Mouse (Mus musculus) MEL (cell line): ENCODE measurements around the gene Dnm2. TPM values are rescaled to one million over a fixed set of nuclear protein-coding genes. Genes with fewer than 3 reads are reported as not detected.

ENCODE experiments used
- DNase-seq: peaks from one replicate; pipeline ENCODE4 v3.0.0; 2011; ENCODE audit warnings: low read depth, low spot score
- H3K27ac ChIP-seq: 2 replicates; pipeline ENCODE4 v1.5.1; 2012; ENCODE audit warnings: low read depth, mild to moderate bottlenecking, control low read depth, low read length, moderate library complexity; ENCODE audit not compliant: control insufficient read depth
- H3K27me3 ChIP-seq, 2 experiments: fragments of 150-350 bp in 1 of 2; sonication (generic) in 1 of 2; 2 replicates each; pipeline ENCODE4 v1.6.1; 2012; ENCODE audit warnings: low read length in 2 of 2, mild to moderate bottlenecking in 2 of 2, improper control_type of control experiment in 1 of 2, moderate library complexity in 1 of 2; ENCODE audit not compliant: insufficient read depth in 2 of 2, control insufficient read depth in 1 of 2
- H3K36me3 ChIP-seq, 2 experiments: 2 replicates each; pipeline ENCODE4 v1.6.1; 2012 to 2014; ENCODE audit warnings: low read length in 2 of 2, improper control_type of control experiment in 1 of 2, inconsistent platforms in 1 of 2, mild to moderate bottlenecking in 1 of 2; ENCODE audit not compliant: insufficient read depth in 2 of 2, control insufficient read depth in 1 of 2
- H3K4me1 ChIP-seq, 2 experiments: fragments of 150-350 bp in 1 of 2; sonication (generic) in 1 of 2; 2 replicates each; pipeline ENCODE4 v1.6.1; 2012; ENCODE audit warnings: low read length in 2 of 2, improper control_type of control experiment in 1 of 2, mild to moderate bottlenecking in 1 of 2; ENCODE audit not compliant: insufficient read depth in 2 of 2, control insufficient read depth in 1 of 2
- H3K4me3 ChIP-seq, 2 experiments: fragments of 150-350 bp in 1 of 2; sonication (generic) in 1 of 2; 2 replicates each; pipeline ENCODE4 v1.5.1; 2012; ENCODE audit warnings: low read depth in 2 of 2, low read length in 2 of 2, mild to moderate bottlenecking in 2 of 2, moderate library complexity in 2 of 2, control low read depth in 1 of 2, improper control_type of control experiment in 1 of 2; ENCODE audit not compliant: control insufficient read depth in 1 of 2, insufficient read depth in 1 of 2
- H3K79me2 ChIP-seq: 2 replicates; pipeline ENCODE4 v1.6.1; 2012; ENCODE audit warnings: mild to moderate bottlenecking, low read length, moderate library complexity; ENCODE audit not compliant: control insufficient read depth, poor library complexity, insufficient read depth
- H3K9ac ChIP-seq: 2 replicates; pipeline ENCODE4 v1.6.1; 2012; ENCODE audit warnings: low read depth, mild to moderate bottlenecking, control low read depth, low read length, moderate library complexity; ENCODE audit not compliant: control insufficient read depth, poor library complexity, severe bottlenecking
- H3K9me3 ChIP-seq: fragments of 150-350 bp; sonication (generic); replicated peaks from 2 replicates; pipeline ENCODE4 v1.6.1; 2012; ENCODE audit warnings: mild to moderate bottlenecking, low read length, improper control_type of control experiment, moderate library complexity; ENCODE audit not compliant: insufficient read depth
- CHD1 ChIP-seq: IDR thresholded peaks from 2 replicates; pipeline ENCODE4 v1.6.1; 2012; ENCODE audit warnings: low read depth, mild to moderate bottlenecking, inconsistent platforms, low read length, improper control_type of control experiment
- CHD2 ChIP-seq: IDR thresholded peaks from 2 replicates; pipeline ENCODE4 v1.6.1; 2011; ENCODE audit warnings: low read length, improper control_type of control experiment
- E2F4 ChIP-seq: IDR thresholded peaks from 2 replicates; pipeline ENCODE4 v1.6.1; 2011; ENCODE audit warnings: low read depth, low read length, improper control_type of control experiment, borderline replicate concordance
- ETS1 ChIP-seq: IDR thresholded peaks from 2 replicates; pipeline ENCODE4 v1.6.1; 2012; ENCODE audit warnings: low read depth, mild to moderate bottlenecking, inconsistent platforms, low read length, improper control_type of control experiment, moderate library complexity
- HCFC1 ChIP-seq: IDR thresholded peaks from 2 replicates; pipeline ENCODE4 v1.6.1; 2012; ENCODE audit warnings: low read depth, mild to moderate bottlenecking, inconsistent platforms, low read length, improper control_type of control experiment, moderate library complexity
- MAFK ChIP-seq: IDR thresholded peaks from 2 replicates; pipeline ENCODE4 v1.6.1; 2011; ENCODE audit warnings: low read depth, mild to moderate bottlenecking, low read length, improper control_type of control experiment, borderline replicate concordance
- MAX ChIP-seq: IDR thresholded peaks from 2 replicates; pipeline ENCODE4 v1.6.1; 2011; ENCODE audit warnings: low read length, improper control_type of control experiment
- MXI1 ChIP-seq: IDR thresholded peaks from 2 replicates; pipeline ENCODE4 v1.6.1; 2011; ENCODE audit warnings: mild to moderate bottlenecking, low read depth, low read length, improper control_type of control experiment
- MYB ChIP-seq: IDR thresholded peaks from 2 replicates; pipeline ENCODE4 v1.6.1; 2011; ENCODE audit warnings: mild to moderate bottlenecking, low read depth, low read length, improper control_type of control experiment
- NELFE ChIP-seq: IDR thresholded peaks from 2 replicates; pipeline ENCODE4 v1.6.1; 2011; ENCODE audit warnings: low read depth, low read length, improper control_type of control experiment
- NRF1 ChIP-seq: IDR thresholded peaks from 2 replicates; pipeline ENCODE4 v1.6.1; 2014; ENCODE audit warnings: low read depth, mild to moderate bottlenecking, inconsistent platforms, low read length, improper control_type of control experiment, moderate library complexity; ENCODE audit not compliant: poor library complexity, insufficient read depth, severe bottlenecking
- POLR2AphosphoS2 ChIP-seq: IDR thresholded peaks from 2 replicates; pipeline ENCODE4 v1.6.1; 2011; ENCODE audit warnings: low read length, improper control_type of control experiment
- POLR2AphosphoS5 ChIP-seq: IDR thresholded peaks from 2 replicates; pipeline ENCODE4 v1.6.1; 2012; ENCODE audit warnings: low read depth, borderline replicate concordance, mild to moderate bottlenecking, inconsistent platforms, low read length, moderate library complexity, mixed read lengths
- RCOR1 ChIP-seq: IDR thresholded peaks from 2 replicates; pipeline ENCODE4 v1.6.1; 2012; ENCODE audit warnings: low read depth, mild to moderate bottlenecking, inconsistent platforms, low read length, improper control_type of control experiment
- SMC3 ChIP-seq: IDR thresholded peaks from 2 replicates; pipeline ENCODE4 v1.6.1; 2011; ENCODE audit warnings: low read depth, low read length, improper control_type of control experiment
- USF1 ChIP-seq: IDR thresholded peaks from 2 replicates; pipeline ENCODE4 v1.6.1; 2014; ENCODE audit warnings: low read depth, mild to moderate bottlenecking, inconsistent platforms, low read length, improper control_type of control experiment, moderate library complexity
- USF2 ChIP-seq, 2 experiments: IDR thresholded peaks; 2 replicates each; pipeline ENCODE4 v1.6.1; 2011 to 2012; ENCODE audit warnings: improper control_type of control experiment in 2 of 2, low read length in 2 of 2, borderline replicate concordance in 1 of 2, inconsistent platforms in 1 of 2, low read depth in 1 of 2, mild to moderate bottlenecking in 1 of 2; ENCODE audit not compliant: insufficient read depth in 1 of 2
- ZC3H11A ChIP-seq: IDR thresholded peaks from 2 replicates; pipeline ENCODE4 v1.6.1; 2012; ENCODE audit warnings: low read depth, mild to moderate bottlenecking, inconsistent platforms, low read length, improper control_type of control experiment
- ZKSCAN1 ChIP-seq: IDR thresholded peaks from 2 replicates; pipeline ENCODE4 v1.6.1; 2012; ENCODE audit warnings: low read depth, mild to moderate bottlenecking, inconsistent platforms, low read length, improper control_type of control experiment, moderate library complexity
- ZMIZ1 ChIP-seq: IDR thresholded peaks from 2 replicates; pipeline ENCODE4 v1.6.1; 2012; ENCODE audit warnings: low read depth, mild to moderate bottlenecking, inconsistent platforms, low read length, improper control_type of control experiment, moderate library complexity
- polyA plus RNA-seq, 2 experiments: library from polyadenylated mRNA; stranded (reverse) in 1 of 2; unstranded in 1 of 2; fragments of >175 nt in 1 of 2; fragments of >200 nt in 1 of 2; gene quantifications; 2 replicates each; pipeline versions ENCODE4 v1.2.1 to v1.2.4; 2012; ENCODE audit warnings: low replicate concordance in 2 of 2, low read depth in 1 of 2; ENCODE audit not compliant: insufficient read length in 2 of 2, insufficient read depth in 1 of 2, missing spikeins in 1 of 2
- total RNA-seq: library from RNA; depleted of rRNA; stranded (reverse); fragments of 300-350 nt; gene quantifications from 2 replicates; pipeline ENCODE4 v1.2.3, GENCODE M21; 2012

Gene Dnm2
- total and polyA plus RNA-seq, 3 experiments = 117 to 832 (median 237) TPM

DNA sequence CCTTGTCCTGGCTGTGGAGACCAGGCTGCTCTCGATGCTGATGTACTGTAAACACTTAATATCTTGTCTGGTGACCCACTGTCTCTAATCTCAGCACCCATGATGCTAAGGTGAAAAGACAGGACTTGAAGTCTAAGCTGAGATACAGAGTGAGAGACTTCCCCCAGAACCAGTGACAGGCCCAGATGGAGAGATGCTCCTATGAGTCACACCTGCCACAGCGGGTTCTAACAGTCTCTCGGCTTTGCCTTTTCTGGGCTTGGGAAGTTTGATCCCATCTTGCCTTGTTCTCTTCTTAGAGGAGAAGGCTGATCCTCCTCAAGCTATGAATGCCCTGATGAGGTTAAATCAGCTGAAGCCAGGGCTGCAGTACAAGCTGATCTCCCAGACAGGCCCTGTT, 27.5 kb upstream of the Dnm2 start (continued):
- TF ChIP-seq POLR2AphosphoS5 (no peak), ZC3H11A (no peak), ZKSCAN1 (no peak), POLR2AphosphoS2 (peak; percentile 76), E2F4 (no peak), MAFK (no peak), USF2 (IDR thresholded peaks at IDR 0.05; ENCODE audit: borderline replicate concordance in 1 of 2, insufficient read depth in 1 of 2, low read depth in 1 of 2, low read length in 2 of 2) (no peak), SMC3 (no peak)

DNA sequence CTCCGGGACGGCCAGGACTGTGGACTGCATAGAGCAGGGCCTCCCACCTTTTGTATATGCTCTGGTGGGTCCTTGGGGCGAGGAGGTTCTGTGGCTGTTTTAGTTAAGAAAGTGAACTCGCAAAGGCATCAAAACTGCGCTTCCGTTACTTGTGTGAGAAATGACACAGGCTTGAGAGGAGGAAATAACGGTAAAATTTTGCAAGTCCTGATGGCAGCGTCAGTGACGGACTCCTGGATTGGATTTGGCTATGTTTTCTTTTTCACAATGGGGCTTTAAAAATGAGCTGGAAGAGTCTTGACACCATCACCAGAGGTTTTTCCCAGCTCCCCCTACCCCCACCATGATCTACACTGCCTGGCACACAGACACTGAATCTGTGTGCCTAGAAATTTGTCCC, 23.7 kb upstream of the Dnm2 start:
- no peak for TF ChIP-seq NELFE
- no peak for TF ChIP-seq MYB
- peak; percentile 62; the same call in 1 of the 2 replicates for TF ChIP-seq POLR2AphosphoS2
- no peak for TF ChIP-seq SMC3
- no peak for TF ChIP-seq MAFK
- TF ChIP-seq MXI1 = no peak
- TF ChIP-seq ZMIZ1 = 0 out of 2 replicates have a peak, but pooled peaks have one; percentile 56
- TF ChIP-seq NRF1 = no peak
- Histone ChIP-seq H3K4me3 (no peak overlapping the region), H3K27me3 (no peaks in the 10 kb centered on the region), H3K27ac (no peak overlapping the region), H3K9me3 (no peaks in the 10 kb centered on the region), H3K4me1 (no peaks in the 10 kb centered on the region), H3K79me2 (no peaks in the 10 kb centered on the region), H3K9ac (no peak overlapping the region), H3K36me3 (peaks cover 0 to 74% of the 10 kb centered on the region in 2 experiments; a peak in 2 of 4 replicates)
- DNase-seq = no peak

DNA sequence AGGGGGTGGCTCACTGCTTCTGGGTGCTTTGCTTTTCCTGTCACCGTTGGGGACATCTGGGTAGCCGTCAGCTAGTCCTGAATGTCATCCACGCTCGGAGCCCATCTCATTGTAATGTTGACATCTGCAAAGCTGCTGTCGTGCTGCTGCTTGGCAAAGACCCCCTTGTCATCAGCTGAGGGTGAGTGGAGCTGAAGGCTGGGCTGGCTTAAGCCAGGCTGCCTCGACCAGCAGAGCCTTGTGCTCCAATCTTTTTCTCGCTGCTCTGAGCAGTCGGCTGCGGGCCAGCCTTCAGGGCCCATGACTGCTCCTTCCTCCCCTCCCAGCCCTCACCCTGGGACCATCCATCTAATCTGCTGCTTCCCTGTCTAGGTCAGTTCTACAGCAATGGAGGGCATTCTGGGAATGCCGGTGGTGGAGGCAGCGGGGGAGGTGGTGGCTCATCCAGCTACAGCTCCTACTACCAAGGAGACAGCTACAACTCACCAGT, 21.9 kb upstream of the Dnm2 start:
- no peaks in the 10 kb centered on the region for H3K4me1 ChIP-seq
- no peak overlapping the region for H3K4me3 ChIP-seq
- no peaks in the 10 kb centered on the region for H3K9me3 ChIP-seq
- H3K36me3 ChIP-seq = peaks cover 0 to 57% of the 10 kb centered on the region in 2 experiments; a peak in 2 of 4 replicates
- DNase-seq = no peak
- H3K27me3 ChIP-seq = no peaks in the 10 kb centered on the region
- TF ChIP-seq CHD2 = no peak
- no peak for TF ChIP-seq USF1
- TF ChIP-seq RCOR1 = no peak
- no peak for TF ChIP-seq MAX
- TF ChIP-seq CHD1 = no peak
- TF ChIP-seq HCFC1 = no peak
- TF ChIP-seq MXI1 = 0 out of 2 replicates have a peak, but pooled peaks have one; percentile 30
- TF ChIP-seq ETS1 = no peak
- TF ChIP-seq, all 39 proteins: peak for 1
- Histone ChIP-seq H3K79me2 (no peaks in the 10 kb centered on the region), H3K9ac (no peak overlapping the region), H3K27ac (no peak overlapping the region)
